In the genomic region with DNA sequence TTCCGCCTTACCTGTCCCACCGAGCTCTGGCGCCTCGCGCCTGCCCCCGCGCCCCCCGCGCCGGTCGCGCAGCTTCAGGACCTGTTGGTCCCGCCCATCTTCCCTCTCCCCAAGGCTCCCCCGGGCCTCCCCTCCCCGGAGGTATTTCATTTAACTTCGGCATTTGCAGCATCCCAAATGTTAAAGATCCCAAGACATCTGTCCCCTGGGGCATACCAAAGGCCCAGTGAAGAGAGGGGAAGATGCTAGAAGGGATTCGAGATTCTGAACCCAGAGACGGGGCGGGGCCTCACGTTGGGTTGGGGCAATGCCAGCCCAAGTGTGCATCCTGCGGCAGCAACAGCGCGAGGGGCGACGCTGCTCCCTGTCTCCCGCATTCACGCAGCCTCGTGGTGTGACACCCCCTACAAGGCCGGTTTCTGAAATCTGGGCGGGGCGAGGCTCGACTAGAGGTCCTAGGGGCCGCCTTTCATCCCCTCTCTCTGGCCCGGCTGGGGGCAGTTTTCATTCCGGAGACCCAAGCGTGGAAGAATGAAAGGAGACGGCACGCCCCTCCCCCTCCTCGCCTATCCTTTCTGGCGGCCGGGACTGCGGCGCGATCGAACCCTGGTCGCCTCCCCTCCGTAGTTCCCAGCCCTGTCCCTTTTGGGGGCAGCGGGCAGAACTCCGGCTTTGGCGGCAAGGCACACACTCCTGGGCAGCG, we compare ENCODE assay signal across 8 mouse cellular contexts. TPM values are rescaled to one million over a fixed set of nuclear protein-coding genes. Genes with fewer than 3 reads are reported as not detected.
DNase-seq lines count a peak whose midpoint lies in the region; ATAC-seq lines count a peak whose summit lies in the region.

Gene Inava, minus strand, starts transcription at position 373 of the 703 bp plus-strand sequence.

- ATAC-seq in heart, embryonic 11.5 days (replicated peaks; ENCODE audit: insufficient number of reproducible peaks, low FRiP score, low TSS enrichment) = peak; percentile 44; the same call in 1 of the 2 replicates
- ATAC-seq in embryonic facial prominence, embryonic 12.5 days (ENCODE audit: insufficient number of reproducible peaks, insufficient read depth, low FRiP score, low TSS enrichment) = peak; percentile 78
- peak; percentile 76 for ATAC-seq in hindbrain, embryonic 16.5 days
- ATAC-seq in limb, embryonic 12.5 days (ENCODE audit: insufficient number of reproducible peaks, insufficient read depth, low FRiP score, low TSS enrichment, low read depth) = peak; percentile 83
- ATAC-seq in midbrain, embryonic 15.5 days (replicated peaks) = peak; percentile 83

- intact Hi-C loops in heart, postnatal 25 days (cut with DNase I) = no loop called here

- peak within 1 kb of the TSS; percentile 87 for H3K4me2 ChIP-seq in heart, embryonic 11.5 days
- H3K4me2 ChIP-seq in embryonic facial prominence, embryonic 12.5 days (replicated peaks) = peak within 1 kb of the TSS; percentile 81
- H3K4me2 ChIP-seq in hindbrain, embryonic 16.5 days (ENCODE audit: low read length) = peak within 1 kb of the TSS; percentile 90
- peak within 1 kb of the TSS; percentile 84 for H3K4me2 ChIP-seq in limb, embryonic 12.5 days
- peak within 1 kb of the TSS; percentile 84 for H3K4me2 ChIP-seq in midbrain, embryonic 15.5 days

- no peaks in the 10 kb centered on the region for H3K36me3 ChIP-seq in heart, embryonic 11.5 days (ENCODE audit: control insufficient read depth, insufficient read depth, low read length)
- no peaks in the 10 kb centered on the region for H3K36me3 ChIP-seq in embryonic facial prominence, embryonic 12.5 days
- no peaks in the 10 kb centered on the region for H3K36me3 ChIP-seq in hindbrain, embryonic 16.5 days (ENCODE audit: control insufficient read depth, insufficient read depth, low read length)
- no peaks in the 10 kb centered on the region for H3K36me3 ChIP-seq in limb, embryonic 12.5 days
- H3K36me3 ChIP-seq in midbrain, embryonic 15.5 days (replicated peaks) = no peaks in the 10 kb centered on the region

- H3K4me1 ChIP-seq in heart, embryonic 11.5 days (ENCODE audit: control insufficient read depth, insufficient read depth, low read length) = peaks cover 13% of the 10 kb centered on the region
- H3K4me1 ChIP-seq in embryonic facial prominence, embryonic 12.5 days = peaks cover 28% of the 10 kb centered on the region
- H3K4me1 ChIP-seq in hindbrain, embryonic 16.5 days (ENCODE audit: control insufficient read depth, insufficient read depth, low read depth, low read length) = peaks cover 25% of the 10 kb centered on the region
- peaks cover 39% of the 10 kb centered on the region for H3K4me1 ChIP-seq in limb, embryonic 12.5 days (replicated peaks)
- peaks cover 50% of the 10 kb centered on the region for H3K4me1 ChIP-seq in midbrain, embryonic 15.5 days

- H3K9me3 ChIP-seq in heart, embryonic 11.5 days (replicated peaks; ENCODE audit: control insufficient read depth, low read length) = no peaks in the 10 kb centered on the region
- H3K9me3 ChIP-seq in embryonic facial prominence, embryonic 12.5 days = no peaks in the 10 kb centered on the region
- H3K9me3 ChIP-seq in hindbrain, embryonic 16.5 days (ENCODE audit: control insufficient read depth, low read length) = no peaks in the 10 kb centered on the region
- no peaks in the 10 kb centered on the region for H3K9me3 ChIP-seq in limb, embryonic 12.5 days
- H3K9me3 ChIP-seq in midbrain, embryonic 15.5 days = no peaks in the 10 kb centered on the region

- no peak within 1 kb of the TSS for H3K27ac ChIP-seq in heart, embryonic 11.5 days (ENCODE audit: low read depth, low read length)
- H3K27ac ChIP-seq in embryonic facial prominence, embryonic 12.5 days = peak within 1 kb of the TSS; percentile 80
- no peak within 1 kb of the TSS; the same call in 1 of the 2 replicates for H3K27ac ChIP-seq in hindbrain, embryonic 16.5 days (ENCODE audit: low read depth, low read length)
- H3K27ac ChIP-seq in limb, embryonic 12.5 days = peak within 1 kb of the TSS; percentile 87
- H3K27ac ChIP-seq in midbrain, embryonic 15.5 days = 0 out of 2 replicates have a peak within 1 kb of the TSS, but pooled peaks have one; percentile 43

- WGBS in heart, embryonic 11.5 days (ENCODE audit: insufficient replicate concordance) = 1% methylated on average over 50 of the region's 51 CpGs
- 2% methylated on average over 39 of the region's 51 CpGs for WGBS in embryonic facial prominence, embryonic 12.5 days
- WGBS in hindbrain, embryonic 16.5 days = 3% methylated on average over 40 of the region's 51 CpGs
- WGBS in limb, embryonic 12.5 days = under 1% methylated on average over 48 of the region's 51 CpGs
- 0% methylated on average over 39 of the region's 51 CpGs for WGBS in midbrain, embryonic 15.5 days

- no peak for DNase-seq in heart, postnatal 25 days (ENCODE audit: low spot score)
- peak; percentile 33 for DNase-seq in adrenal gland, postnatal 10 days
- DNase-seq in testis, postnatal 14 days (ENCODE audit: low spot score) = peak; percentile 43

- peak within 1 kb of the TSS; percentile 56 for H3K4me3 ChIP-seq in heart, embryonic 11.5 days (ENCODE audit: low read depth, low read length)
- peak within 1 kb of the TSS; percentile 68 for H3K4me3 ChIP-seq in embryonic facial prominence, embryonic 12.5 days
- H3K4me3 ChIP-seq in hindbrain, embryonic 16.5 days (ENCODE audit: low read length) = peak within 1 kb of the TSS; percentile 61
- peak within 1 kb of the TSS; percentile 67 for H3K4me3 ChIP-seq in limb, embryonic 12.5 days (replicated peaks)
- H3K4me3 ChIP-seq in midbrain, embryonic 15.5 days = peak within 1 kb of the TSS; percentile 59

- H3K9ac ChIP-seq in heart, embryonic 11.5 days (ENCODE audit: low read depth, low read length) = peak within 1 kb of the TSS; percentile 58
- peak within 1 kb of the TSS; percentile 67 for H3K9ac ChIP-seq in embryonic facial prominence, embryonic 12.5 days
- H3K9ac ChIP-seq in hindbrain, embryonic 16.5 days (ENCODE audit: low read depth, low read length) = peak within 1 kb of the TSS; percentile 71
- peak within 1 kb of the TSS; percentile 75 for H3K9ac ChIP-seq in limb, embryonic 12.5 days (replicated peaks)
- peak within 1 kb of the TSS; percentile 56 for H3K9ac ChIP-seq in midbrain, embryonic 15.5 days

- peaks cover 42% of the 10 kb centered on the region for H3K27me3 ChIP-seq in heart, embryonic 11.5 days (ENCODE audit: control insufficient read depth, insufficient read depth, low read length)
- H3K27me3 ChIP-seq in embryonic facial prominence, embryonic 12.5 days = no peaks in the 10 kb centered on the region
- H3K27me3 ChIP-seq in hindbrain, embryonic 16.5 days (replicated peaks; ENCODE audit: control insufficient read depth, insufficient read depth, low read length) = no peaks in the 10 kb centered on the region
- H3K27me3 ChIP-seq in limb, embryonic 12.5 days = no peaks in the 10 kb centered on the region
- 0 out of 2 replicates have a peak, but pooled peaks cover 4% of the 10 kb centered on the region for H3K27me3 ChIP-seq in midbrain, embryonic 15.5 days (replicated peaks)

RNA-seq across cellular contexts. Expression of gene Inava, which starts in this region (rescaled TPM):
- 2.0 and 2.1 TPM in 2 replicates for polyA plus RNA-seq in heart, embryonic 11.5 days (2014; fragmentation: Nextera tagmentation; extraction: Ambion mirVana)
- total RNA-seq in heart, postnatal 25 days (2021) = not detected
- total RNA-seq in adrenal gland, postnatal 10 days (2021) = under 1 TPM in 1 of 2 experiments, not detected in 1; 0.30 TPM
- polyA plus RNA-seq in embryonic facial prominence, embryonic 12.5 days (2016; fragmentation: Nextera tagmentation; extraction: Ambion mirVana) = 24.6 and 25.5 TPM in 2 replicates
- polyA plus RNA-seq in hindbrain, embryonic 16.5 days (2015; fragmentation: Nextera tagmentation; extraction: Ambion mirVana) = 2.6 TPM in 2 replicates
- 25.4 and 28.4 TPM in 2 replicates for polyA plus RNA-seq in limb, embryonic 12.5 days (2016; fragmentation: Nextera tagmentation; extraction: Ambion mirVana)
- 2.2 and 2.3 TPM in 2 replicates for polyA plus RNA-seq in midbrain, embryonic 15.5 days (2015; fragmentation: Nextera tagmentation; extraction: Ambion mirVana)

Comparison
In these comparisons a context has a peak if more than half of its experiments do, and no peak if none do; other contexts are left out.
1. Peak in DNase-seq in adrenal gland, postnatal 10 days; RNA of the gene not detected or under 1 TPM.
2. H3K27ac ChIP-seq: peak in embryonic facial prominence, embryonic 12.5 days (single experiment), limb, embryonic 12.5 days (single experiment) and midbrain, embryonic 15.5 days (single experiment); none in heart, embryonic 11.5 days (single experiment) and hindbrain, embryonic 16.5 days (single experiment).
3. Peak in every context shown above with its lines, with median percentiles within 50 percentile points of each other: ATAC-seq, H3K4me2 ChIP-seq, H3K4me3 ChIP-seq and H3K9ac ChIP-seq.